Mouse (Mus musculus): ENCODE results near the gene Hoxb8. TPM values are rescaled to one million over a fixed set of nuclear protein-coding genes. Genes with fewer than 3 reads are reported as not detected.
A peak's percentile ranks its signal among the peaks of the same experiment; 100 is the strongest.

Gene Hoxb8
- total RNA-seq, 2 experiments from 2014 or later, result not detected

DNA sequence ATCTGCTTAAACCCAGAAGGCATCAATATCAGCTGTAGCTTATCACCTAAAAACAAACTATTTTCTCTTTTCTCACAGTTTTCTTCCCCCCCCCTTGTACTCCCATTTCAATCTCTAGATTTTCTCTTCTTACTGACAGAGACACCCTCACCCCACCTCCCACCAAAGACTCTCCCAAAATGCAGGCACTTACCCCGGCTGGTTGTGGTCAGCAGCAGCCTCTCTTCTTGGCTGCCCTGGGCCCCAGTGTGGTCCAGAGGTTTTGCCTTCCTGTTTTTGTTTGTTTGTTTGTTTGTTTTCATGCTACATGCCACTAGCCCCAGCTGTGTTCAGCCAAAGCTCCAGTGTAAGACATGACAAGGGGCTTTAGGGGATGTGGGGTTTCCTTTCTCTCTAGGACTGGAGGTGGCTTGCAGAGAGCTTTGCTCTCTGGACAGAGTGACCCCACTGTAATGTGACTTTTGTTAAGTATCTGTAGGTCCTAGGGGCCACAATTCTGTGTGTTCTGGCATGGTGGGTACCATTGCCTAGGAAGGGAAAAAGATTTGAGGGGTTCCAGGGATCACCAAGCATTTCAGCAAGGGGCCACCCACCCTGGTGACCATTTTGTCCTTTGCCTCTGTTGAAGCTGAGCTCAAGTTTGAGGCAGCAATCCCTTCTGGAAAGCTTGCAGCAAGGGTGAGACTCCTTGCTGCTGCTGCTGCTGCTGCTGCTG, 13.5 kb upstream of the Hoxb8 start:
- no peak for DNase-seq

DNA sequence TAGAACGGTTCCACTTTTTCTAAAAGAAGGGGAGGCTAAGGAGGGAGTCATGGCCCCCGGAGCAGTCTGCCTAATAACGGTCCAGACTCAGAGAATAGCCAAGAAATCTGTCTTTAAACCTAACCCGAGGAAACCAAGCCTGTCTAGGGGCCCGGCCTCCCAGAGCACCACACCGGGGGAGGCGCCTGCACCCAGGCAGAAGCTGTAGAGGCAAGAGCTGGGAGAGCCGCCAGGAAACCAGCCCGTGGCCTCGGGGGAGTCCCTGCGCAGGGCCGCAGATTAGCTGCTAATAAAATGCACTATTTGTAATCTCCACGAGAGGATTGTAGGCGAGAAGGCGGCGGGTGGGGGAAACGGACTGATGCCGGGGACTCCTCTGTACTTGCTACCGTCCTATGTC, 11.8 kb upstream of the Hoxb8 start:
- DNase-seq, result no peak

DNA sequence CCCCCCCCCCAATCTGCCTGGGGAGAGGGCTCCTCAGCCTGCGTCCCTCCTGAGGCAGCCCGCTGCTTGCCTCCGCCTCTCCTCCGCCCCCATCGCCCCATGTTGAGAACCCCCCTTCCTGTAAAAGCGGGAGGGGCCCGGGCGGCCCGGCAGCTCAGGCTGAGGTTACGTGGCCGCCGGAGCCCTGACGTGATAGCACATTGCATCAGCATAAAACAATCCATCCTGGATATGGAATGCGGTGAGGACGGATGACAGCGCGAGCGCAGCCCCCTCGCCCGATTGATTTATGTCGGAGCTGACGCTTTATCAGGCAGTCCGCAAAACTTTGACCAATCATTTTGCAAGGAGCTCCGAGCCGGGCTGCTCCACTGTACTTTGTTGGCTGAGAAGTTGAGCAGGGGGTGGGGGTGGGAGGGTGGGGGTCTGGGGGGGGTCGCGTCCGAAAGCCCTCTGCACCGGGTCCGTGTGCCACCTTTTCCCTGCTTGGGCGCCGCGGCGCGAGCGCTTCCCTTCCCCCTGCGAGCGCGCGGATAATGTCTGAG, 10.6 kb upstream of the Hoxb8 start, which contains the start of gene Hoxb9:
Gene Hoxb9 (plus strand): TSS at position 462 of the 545 bp plus-strand sequence.
- DNase-seq, result no peak

DNA sequence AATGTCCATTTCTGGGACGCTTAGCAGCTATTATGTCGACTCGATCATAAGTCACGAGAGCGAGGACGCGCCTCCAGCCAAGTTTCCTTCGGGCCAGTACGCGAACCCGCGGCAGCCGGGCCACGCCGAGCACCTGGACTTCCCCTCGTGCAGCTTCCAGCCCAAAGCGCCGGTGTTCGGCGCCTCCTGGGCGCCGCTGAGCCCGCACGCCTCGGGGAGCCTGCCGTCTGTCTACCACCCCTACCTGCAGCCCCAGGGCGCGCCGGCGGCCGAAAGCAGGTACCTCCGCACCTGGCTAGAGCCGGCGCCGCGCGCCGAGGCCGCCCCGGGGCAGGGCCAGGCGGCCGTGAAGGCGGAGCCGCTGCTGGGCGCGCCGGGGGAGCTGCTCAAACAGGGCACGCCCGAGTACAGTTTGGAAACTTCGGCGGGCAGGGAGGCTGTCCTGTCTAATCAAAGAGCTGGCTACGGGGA, 10.1 kb upstream of the Hoxb8 start:
- DNase-seq, result no peak

DNA sequence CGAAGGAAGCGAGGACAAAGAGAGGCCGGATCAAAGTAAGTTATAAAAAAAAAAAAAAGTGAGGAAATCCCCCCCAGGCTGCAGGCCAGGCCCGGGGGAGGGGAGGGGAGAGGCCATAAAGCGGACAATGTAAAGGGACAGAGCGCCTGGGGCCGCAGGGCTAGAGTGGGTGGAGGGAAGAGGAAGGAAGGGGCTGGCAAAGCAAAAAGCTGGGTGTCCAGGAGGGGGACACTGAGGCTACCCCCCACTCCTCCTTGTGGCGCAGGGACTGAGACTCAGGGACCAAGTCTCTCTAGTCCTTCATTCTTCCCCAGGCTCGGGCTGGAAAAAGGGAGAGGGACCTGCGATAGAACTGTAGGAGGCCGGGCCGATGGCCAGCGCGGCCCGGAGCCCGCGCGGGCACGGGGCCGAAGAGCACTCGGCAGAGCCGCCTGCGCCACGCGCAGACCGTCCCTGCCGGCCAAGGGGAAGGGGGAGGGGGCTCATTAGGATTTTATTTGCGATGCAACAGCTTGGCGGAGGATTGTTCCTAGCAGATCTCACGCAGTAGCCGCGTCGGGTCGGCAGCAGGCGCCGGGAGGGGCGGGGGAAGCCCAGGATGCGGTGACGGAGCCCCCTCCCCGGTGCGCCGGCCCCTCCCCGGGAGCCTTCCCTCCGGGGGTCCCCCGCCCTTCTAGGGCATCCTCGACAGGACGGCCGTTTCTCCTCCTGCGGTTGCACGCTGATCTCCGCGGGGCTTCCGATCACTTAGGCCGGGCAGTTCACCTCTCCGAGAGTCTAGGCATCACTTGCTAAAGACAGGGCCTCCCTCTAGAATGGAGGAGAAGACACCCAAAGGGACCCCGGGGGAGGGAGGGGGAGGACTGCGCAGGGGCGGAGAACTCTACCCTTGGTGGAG, 9.4 kb upstream of the Hoxb8 start:
- no peak for DNase-seq

DNA sequence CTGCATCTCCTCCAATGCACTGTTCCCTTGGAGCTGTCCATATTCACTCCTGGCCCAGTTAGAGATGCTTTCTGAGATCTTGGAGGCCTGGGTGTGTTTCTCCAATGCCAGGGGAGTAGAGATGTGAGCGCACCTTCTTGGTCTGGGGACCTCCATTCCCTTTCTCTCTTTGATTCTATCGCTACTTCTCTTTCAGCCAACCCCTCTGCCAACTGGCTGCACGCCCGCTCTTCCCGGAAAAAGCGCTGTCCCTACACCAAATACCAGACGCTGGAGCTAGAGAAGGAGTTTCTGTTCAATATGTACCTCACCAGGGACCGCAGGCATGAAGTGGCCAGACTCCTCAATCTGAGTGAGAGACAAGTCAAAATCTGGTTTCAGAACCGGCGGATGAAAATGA, 7.3 kb upstream of the Hoxb8 start:
- no peak for DNase-seq

DNA sequence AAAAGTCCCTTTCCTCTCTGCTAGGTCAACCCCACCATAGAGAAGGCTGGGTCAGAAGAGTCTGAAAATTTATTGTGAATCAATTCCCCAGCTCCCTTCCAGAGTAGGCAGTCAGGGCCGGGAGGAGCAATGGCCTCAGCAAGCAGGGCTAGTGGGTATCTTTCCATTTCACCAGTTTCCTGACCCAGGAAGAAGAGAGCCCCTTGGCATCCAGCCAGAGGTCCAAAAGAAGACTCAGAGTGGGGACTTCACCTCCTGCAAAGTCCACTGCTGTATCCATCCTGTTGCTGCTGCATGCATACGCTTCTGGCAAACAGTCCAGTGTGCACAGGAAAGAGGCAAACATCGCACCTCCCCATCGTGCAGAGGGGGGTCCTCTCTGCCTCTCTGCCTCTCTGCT, 5.8 kb upstream of the Hoxb8 start:
- no peak for DNase-seq

DNA sequence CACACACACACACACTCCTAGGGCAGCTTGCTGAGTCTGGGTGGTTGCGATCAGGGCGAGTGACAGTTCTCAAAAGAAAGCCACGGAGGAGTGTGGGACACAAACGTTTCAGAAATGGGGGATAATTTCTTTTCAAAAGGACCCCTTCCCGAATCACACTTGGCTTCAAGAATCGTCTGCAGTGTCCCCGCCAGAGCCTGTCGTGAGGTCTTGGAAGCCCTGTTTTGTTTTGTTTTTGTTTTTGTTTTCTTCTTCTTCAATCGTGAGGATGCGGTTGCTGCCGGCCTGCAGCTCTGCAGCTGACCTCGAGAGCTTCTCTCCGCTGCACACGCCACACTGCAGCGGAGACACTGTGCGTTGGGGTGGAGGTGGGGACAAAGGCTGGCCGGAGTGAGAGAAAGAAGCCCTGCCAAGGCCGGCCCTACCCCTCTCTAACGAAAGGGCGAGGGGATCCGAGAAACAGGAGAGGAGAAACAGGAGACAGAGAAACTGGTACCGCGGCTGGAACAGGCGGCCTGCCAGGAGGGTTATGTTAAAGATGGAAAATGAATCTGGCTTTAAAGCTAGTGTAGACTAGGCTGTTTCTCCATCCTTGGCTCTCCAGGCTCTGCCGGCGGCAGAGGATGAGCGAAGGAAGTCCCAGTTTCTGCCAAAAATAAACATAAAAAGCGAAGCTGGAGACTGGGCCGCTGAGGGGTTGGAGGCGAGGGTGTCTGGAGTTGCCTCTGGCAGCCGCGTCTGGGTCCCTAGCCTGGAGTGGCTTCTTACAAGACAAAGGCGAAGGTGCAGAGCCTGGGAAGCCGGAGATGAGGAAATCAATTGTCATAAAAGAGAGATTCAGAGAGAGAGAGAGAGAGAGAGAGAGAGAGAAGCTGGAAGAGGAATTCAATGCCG, 4.3 kb upstream of the Hoxb8 start:
- DNase-seq, result no peak

DNA sequence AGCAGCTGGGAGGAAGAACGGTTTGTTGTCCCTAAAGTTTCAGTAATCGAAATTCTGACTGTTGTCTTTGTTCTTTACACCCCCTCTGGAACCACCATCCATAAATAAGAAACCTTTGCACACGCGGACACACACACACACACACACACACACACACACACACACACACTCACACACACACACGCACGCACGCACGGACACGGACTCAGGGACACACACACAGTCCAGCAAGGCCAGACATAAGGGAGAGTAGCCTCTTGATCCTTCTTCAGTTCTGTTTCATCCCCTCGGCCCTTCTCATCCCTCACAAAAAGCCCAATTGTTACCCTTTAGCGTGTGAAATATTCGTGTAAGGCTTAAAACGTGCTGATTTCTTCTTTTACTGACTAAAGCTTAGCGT, 3.4 kb upstream of the Hoxb8 start:
- DNase-seq, result no peak

DNA sequence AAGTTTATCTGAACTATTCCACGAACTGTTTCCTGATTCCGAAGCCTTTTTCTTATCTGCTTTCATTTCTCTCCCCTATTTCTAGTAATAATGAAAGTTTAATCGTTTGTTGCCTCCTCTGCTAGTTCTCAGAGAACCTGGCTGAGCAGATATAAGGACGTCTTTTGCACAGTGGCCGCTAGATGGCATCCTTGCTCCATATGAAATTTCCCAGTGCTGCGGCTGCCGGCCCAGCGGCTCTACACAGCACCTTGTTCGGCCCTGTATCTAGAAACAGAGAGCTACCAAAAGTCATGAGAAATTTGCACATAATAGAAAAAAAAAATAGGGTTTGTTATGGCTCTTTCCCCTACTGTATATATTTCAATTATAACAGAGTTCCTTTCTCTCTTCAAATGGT, 2.9 kb upstream of the Hoxb8 start:
- DNase-seq, result peak; percentile 76 to 83

DNA sequence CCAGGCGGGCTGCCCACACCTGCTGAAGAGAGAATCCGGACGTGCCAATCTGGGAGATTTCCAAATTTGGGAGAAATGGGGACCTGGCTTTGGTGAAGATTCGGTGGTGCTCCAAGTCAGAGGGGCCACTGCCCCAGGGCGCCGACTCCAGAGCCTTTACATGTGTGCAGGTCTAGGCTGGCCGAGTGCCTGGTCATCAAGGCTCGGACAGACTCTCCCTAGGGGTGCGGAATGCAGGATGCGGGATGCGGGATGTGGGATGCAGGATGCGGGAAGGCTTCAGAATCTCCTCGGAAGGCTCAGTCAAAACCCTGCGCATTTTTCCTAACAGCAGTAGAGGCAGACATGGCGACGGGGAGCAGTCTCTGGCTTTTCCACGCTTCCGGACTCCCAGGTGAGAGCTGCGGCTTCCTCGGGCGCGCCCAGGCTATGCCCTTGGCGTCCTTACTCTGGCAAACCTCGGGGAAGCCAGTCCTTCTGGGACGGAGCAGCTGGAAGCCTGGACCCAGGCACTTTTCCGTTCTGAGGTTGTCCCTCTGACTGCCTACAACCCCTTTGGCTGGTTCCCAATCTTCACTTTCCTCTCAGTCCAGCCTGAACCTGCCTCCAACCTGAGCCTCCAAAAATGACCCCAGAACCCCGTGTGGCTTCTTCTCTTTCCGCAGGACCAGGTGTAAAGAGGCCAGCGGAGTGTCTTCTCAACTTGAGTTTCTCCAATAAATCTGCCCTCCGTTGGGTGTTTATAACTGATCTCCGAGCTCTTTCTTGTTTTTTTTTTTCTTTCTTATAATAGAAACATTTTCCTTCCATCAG, 2.1 kb upstream of the Hoxb8 start:
- DNase-seq, result no peak

DNA sequence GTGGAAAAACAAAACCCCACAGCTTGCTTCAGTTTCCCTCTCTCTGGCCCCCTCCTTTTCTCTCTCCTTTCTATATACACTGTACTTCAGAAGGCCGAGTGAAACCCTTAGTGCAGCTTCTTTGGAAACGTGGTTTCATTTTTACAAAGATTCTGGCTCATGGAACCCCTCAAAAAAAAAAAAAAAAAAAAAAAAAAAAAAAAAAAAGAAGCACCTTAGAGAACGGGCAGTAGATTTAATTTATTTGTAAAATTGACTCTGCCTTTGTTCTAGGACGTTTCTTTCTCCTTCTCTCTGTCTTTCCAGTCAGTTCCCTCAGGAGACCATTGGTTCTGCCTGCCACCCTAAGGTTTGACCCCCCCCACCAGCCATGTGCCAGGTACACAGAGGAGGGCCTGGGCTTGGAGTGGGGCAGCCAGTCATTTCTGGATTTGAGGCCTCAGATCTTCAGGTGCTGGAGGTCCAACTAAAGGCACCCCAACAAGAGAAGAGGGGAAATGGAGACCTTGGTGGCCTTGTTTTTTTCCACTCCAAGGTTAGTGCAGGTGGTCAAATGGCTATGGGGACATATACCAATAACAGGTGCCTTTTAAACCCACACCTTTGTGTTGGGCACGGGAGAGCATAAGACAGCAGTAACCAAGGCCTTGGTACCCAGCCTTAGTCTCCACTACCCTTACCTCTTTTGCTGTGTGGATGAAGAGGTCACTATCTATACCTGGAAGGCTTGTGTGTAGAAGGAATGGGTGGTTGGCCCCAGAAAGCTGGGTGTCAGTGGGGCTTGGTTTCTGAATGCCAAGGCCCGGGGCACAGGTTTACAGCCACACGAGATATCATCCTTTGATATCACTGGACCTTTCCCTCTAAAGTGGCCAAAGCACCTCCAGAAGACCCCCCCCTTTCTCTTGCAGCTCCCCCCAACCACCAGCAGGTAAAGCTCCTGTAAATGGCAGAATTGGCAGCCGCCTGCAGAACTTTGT, 1.0 kb upstream of the Hoxb8 start:
- DNase-seq, result no peak

DNA sequence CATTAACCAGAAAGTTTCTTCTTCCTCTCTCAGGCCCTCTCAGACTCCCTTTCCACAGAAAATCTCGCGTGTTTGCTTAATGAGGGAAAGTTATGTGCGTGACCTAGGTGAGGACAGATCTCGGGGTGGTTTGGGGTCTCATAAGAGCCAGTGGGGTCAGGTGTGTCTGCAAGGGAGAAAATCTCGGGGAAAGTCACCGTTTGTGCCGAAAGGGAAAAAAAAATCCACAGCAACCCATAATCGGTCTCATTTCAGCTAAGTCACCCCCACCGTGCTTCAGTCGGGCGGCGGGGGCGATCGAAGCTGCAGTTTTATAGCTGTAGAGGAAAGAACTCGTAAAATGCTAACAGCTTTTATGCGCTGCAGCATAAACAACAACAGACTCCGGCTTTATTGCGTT, 309 bp upstream of the Hoxb8 start:
- no peak for DNase-seq

DNA sequence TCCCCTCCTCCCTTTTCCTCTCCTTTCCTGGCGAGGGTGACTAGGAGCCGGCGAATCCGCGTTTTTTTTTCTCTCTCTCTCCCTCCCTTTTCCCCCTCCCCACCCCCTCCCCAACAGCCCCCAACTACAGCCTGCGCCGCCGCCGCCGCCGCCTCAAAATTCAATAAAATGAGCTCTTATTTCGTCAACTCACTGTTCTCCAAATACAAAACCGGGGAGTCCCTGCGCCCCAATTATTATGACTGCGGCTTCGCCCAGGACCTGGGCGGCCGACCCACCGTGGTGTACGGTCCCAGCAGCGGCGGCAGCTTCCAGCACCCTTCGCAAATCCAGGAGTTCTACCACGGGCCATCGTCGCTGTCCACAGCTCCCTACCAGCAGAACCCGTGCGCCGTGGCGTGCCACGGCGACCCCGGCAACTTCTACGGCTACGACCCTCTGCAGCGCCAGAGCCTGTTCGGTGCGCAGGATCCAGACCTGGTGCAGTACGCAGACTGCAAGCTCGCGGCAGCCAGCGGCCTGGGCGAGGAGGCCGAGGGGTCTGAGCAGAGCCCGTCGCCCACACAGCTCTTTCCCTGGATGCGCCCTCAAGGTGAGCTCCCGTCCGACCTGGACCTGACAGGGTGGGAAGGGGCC, 1.2 kb downstream of the Hoxb8 start:
- DNase-seq, result no peak

DNA sequence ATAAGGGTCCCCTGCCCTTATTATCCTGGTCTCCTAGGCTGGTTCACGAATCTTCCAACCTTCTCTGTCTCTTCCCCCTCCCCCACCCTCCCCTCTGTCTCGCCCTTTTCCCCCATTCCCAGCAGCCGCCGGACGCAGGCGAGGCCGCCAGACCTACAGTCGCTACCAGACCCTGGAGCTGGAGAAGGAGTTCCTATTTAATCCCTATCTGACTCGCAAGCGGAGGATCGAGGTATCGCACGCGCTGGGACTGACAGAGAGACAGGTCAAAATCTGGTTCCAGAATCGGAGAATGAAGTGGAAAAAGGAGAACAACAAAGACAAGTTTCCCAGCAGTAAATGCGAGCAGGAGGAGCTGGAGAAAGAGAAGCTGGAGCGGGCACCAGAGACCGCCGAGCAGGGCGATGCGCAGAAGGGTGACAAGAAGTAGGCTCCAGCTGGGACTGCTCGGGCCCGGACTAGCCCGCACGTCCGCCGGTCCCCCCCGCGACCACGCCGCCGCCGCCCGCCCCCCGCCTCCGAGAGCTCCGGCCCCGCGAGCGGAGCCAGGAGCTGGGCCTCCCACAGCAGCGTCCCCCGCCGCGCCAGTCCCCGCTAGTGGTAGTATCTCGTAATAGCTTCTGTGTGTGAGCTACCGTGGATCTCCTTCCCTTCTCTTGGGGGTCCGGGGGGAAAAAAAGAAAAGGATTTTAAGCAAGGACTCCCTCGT, 2.5 kb downstream of the Hoxb8 start:
- DNase-seq, result no peak

DNA sequence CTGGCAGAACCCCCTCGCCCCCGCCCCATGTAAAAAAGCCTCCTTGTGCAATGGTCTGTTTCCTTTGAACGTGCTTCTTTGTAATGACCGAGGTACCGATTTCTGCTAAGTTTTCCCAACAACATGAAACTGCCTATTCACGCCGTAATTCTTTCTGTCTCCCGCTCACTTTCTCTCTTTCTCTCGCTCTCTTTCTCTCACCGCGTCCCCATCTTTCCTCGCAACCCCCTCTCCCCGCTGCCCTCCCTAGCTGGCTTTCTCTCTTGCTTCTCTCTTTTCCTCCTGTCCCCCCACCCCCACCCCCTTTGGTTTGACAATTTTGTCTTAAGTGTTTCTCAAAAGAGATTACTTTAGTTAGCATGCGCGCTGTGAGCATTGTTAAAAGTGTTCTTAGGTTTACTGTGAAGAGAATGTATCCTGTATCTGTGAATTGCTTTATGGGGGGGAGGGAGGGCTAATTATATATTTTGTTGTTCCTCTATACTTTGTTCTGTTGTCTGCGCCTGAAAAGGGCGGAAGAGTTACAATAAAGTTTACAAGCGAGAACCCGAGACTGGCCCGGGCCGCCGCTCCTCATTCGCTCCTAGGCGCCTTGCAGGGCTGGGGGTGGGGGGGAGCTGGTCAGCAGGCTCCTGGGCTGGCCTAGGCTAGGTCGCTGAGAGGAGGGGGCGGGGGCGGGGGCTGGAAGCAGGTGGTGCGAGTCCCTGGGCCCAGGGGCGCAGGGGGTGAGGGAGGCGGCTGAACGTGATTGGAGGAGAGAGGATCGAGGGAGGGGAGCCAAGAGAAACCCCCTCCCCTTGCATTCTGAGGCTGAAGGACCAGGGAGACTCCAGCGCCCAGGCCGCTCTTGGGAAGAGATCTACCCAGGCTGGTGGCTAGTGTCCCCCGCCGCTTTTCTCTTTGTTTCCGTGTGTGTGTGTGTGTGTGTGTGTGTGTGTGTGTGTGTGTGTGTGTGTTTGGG, 3.3 kb downstream of the Hoxb8 start:
- no peak for DNase-seq

Measured in layer of hippocampus, postnatal 36 days (tissue).